ENCODE assay signal across 11 mouse cellular contexts in the genomic region with DNA sequence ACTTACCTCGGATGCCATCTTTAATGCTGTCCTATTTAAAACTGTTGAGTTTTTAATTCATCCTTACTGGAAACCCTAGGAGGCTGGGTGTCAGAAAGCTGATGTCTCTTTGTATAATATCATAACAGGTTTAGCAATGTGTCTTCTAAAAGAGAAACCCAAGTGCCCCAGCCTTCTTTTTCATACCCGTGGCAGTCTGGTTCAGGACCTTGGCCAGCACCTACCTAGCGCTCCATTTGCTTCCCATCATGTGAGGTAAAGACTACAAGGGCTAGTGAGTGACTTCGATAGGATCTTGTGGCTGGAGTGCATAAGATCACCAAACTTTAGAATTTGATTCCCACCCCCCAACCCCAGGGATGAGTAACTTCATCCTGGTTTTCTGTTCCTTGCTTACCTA. TPM values are rescaled to one million over a fixed set of nuclear protein-coding genes. Genes with fewer than 3 reads are reported as not detected.
DNase-seq lines count a peak whose midpoint lies in the region; ATAC-seq and TF ChIP-seq lines count a peak whose summit lies in the region.
"Had no signal": no experiment of that assay in that cellular context is flagged by ENCODE, and none has a peak within 500 bp of the region (broad histone marks: within the 10 kb centered on the region; RNA-seq: fewer than 3 reads in every experiment).

No protein-coding gene starts in this region.

- no peak overlapping the region for H3K27ac ChIP-seq in gastrocnemius, adult 2 months
- H3K27ac ChIP-seq: forebrain, embryonic 13.5 days; hindbrain, embryonic 15.5 days; limb, embryonic 13.5 days had no signal

- TF ChIP-seq CTCF in gastrocnemius, adult 2 months (IDR thresholded peaks at IDR 0.05) = no peak

- H3K4me3 ChIP-seq in gastrocnemius, adult 2 months = no peak overlapping the region
- H3K4me3 ChIP-seq: forebrain, embryonic 13.5 days; hindbrain, embryonic 15.5 days; limb, embryonic 13.5 days had no signal

- DNase-seq in kidney, postnatal 10 days = peak; percentile 71
- DNase-seq in kidney, adult 11 months = no peak
- peak; percentile 9 to 24 for DNase-seq in B cell, adult 2 months
- peak; percentile 76 for DNase-seq in NIH3T3 (ENCODE audit: low read depth)
- DNase-seq in kidney, postnatal 36 days = peak; percentile 6 to 62
- no peak for DNase-seq in cerebellum, adult 11-12 months
- DNase-seq in gastrocnemius, adult 2 months = no peak

- intact Hi-C loops in gastrocnemius, adult 2 months (cut with DNase I) = no loop called here

- no peak for ATAC-seq in megakaryocyte-erythroid progenitor cell, adult 5-6 weeks (replicated peaks; ENCODE audit: low FRiP score, low TSS enrichment, poor library complexity, severe bottlenecking)
- ATAC-seq: forebrain, embryonic 13.5 days had no signal

RNA-seq across cellular contexts. Expression of gene Meikin, which starts 26.7 kb away (rescaled TPM):
- total RNA-seq in gastrocnemius, adult 2 months (2021) = not detected
- total RNA-seq in megakaryocyte-erythroid progenitor cell, adult 5-6 weeks (2014; fragmentation: Nextera tagmentation) = not detected in 2 replicates
- not detected in 2 replicates for total RNA-seq in megakaryocyte-erythroid progenitor cell, adult 5-6 weeks (2017)

RNA-seq across cellular contexts. Expression of gene Acsl6, which starts 40.1 kb away (rescaled TPM):
- total RNA-seq in gastrocnemius, adult 2 months (2021) = 10 to 100 TPM; 21.9 to 23.1 TPM
- total RNA-seq in megakaryocyte-erythroid progenitor cell, adult 5-6 weeks (2014; fragmentation: Nextera tagmentation) = 11.9 and 22.5 TPM in 2 replicates
- total RNA-seq in megakaryocyte-erythroid progenitor cell, adult 5-6 weeks (2017) = 20.0 and 23.1 TPM in 2 replicates

Comparison
In these comparisons a context has a peak if more than half of its experiments do, and no peak if none do; other contexts are left out.
1. DNase-seq: peak in kidney, postnatal 10 days (single experiment), B cell, adult 2 months (2 of 2), NIH3T3 (single experiment) and kidney, postnatal 36 days (2 of 2); none in kidney, adult 11 months (single experiment), cerebellum, adult 11-12 months (single experiment) and gastrocnemius, adult 2 months (single experiment).